Mouse (Mus musculus) MN1 (cell line): ENCODE results near the gene Map3k13.
"Not testable (repeated sequence)": the region's sequence is repeated elsewhere in the genome, so short reads cannot be mapped to it uniquely, and the experiment has no call there.

Experiments
- DNase-seq: peaks from one replicate; pipeline ENCODE4 v3.0.0-alpha.2; 2016; ENCODE audit warnings: low spot score

The Map3k13 gene

DNA sequence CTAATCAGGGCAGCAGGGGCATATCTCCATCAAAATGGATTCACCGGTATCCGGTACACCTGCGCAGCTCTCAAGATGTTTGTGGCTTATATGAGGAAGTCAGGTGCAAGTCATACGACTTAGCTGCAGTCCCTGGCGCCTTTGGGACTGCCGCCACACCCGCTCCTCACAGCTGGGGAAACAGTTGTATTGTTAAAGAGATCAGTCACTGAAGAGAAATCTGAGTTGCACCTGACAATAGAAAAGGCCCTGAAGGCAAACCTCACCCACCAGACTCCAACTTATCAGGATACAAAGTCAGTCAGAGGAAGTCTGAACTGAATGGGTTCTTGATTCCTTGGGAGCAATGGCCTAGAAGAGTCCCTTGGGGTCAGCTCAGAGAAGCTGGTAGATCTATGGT lies 13.6 kb downstream of the Map3k13 start:
- not testable (repeated sequence) for DNase-seq

DNA sequence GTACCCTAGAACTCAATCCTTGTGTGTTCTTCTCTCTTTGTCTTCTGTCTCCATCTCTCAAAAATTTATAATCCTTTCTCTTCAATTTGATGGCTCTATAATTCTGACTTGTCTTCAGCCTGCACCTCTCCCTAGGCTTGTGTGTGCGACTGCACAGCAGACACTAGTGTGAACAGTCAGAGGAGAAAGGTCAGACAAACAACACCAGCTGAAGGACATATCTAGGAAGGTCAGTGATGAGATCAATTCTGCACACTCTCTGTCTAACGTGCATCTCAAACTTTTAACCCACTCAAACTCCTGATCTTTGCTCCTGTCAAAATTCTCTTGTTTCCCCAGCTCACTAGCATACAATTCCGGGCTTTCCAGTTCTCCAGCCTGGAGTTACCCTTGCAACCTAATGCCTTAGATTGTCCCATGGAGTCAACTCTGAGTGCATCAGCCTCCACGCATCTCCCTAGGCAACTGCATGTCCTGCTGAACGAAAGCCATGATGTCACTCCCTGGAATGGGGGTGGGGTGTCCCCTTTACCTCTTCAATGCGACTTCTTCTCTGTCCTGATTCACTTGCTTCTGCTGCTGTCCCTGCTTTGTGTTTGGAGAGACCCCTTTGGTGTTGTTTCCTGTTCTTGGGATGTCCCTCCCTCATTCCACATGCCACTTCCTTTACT lies 19.2 kb downstream of the Map3k13 start:
- DNase-seq: no peak

DNA sequence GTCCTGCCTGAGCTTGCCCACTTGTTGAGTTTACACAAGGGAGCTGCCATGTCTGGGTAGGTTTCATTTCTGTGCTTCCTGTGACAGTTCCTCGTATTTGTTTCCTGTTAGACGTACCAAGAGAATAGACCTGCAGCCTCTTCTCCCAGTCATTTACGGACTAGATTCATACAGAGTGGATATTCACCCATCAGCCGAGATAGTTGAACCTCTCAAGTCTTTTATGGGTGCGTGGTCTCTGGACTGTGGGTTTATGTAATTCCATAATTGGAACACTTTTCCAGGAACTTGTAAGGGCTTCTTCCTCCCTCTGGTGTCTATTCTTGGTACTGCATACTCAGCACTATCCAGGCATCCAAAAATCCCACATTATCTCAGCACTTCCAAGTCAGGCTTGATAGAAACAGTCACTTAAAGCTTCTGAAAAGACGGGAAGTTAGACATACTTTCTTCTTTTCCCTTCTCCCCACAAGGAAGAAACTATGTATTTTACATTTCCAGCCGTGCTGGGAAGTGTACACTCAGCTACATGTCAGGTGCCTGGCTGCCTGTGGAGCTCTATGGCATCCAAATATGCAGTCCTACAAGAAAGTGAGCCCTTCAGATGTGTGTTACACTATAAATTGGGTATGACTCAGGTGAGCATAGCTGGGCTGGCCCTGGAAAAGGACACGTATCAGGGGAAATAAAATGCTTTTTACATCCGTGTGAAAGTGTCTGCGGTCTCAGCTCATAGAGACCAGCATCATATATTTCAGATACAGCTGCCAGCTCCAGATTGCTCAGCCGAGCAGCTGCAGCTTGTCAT lies 20.9 kb downstream of the Map3k13 start:
- DNase-seq: peak; percentile 52

DNA sequence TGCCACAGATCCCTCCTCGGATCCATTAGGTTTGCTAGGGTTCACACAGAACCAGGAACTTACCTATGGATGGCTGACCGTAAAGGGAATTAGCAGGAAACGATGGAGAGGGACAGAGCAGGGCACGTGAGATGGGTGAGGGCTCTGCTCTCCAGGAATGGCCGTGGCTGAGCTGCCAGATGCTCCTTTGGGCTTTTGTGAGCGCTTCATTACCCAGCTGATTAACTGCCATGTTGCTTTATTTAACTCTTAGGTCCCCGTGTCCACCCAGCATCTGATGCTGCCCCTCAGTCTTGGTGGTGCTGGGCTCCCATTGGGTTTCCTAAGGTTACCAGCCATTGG lies 21.5 kb downstream of the Map3k13 start:
- no peak for DNase-seq

DNA sequence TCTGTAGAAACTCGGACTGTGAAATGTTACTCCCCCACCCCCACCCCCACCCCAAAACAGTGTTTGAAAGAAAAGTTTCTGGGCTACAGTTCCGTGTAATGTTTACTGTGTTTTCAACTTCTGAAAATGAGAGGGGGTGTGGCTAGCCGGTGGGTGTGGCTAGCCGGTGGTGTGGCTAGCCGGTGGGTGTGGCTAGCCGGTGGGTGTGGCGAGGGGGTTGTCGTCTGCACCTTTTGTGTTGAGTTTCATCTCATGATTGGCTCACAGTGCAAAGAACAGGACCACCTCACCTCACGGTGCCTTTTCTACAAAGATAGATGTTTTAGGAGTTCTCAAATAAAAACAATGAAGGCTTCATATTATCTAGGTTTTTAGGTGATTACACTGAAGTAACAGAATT lies 24.0 kb downstream of the Map3k13 start:
- no peak for DNase-seq

DNA sequence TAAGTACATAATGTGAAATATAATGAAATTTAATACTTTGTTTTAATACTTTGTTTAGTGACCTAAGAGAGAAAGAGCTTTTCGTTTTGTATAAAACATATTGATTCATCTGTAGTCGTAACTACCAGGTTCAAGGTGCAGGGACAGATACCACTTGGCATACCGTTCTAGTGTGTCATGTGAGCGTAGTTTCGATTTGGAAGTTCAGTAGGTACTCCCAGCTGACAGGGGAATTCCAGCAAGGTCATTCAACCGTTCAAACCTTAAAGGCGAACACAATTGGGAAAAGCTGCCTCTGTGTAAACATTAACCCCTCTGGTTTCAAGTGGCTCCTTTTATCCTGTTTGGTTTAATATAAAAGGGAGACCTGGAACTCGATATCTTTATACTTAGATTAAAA lies 24.5 kb downstream of the Map3k13 start:
- DNase-seq: no peak

DNA sequence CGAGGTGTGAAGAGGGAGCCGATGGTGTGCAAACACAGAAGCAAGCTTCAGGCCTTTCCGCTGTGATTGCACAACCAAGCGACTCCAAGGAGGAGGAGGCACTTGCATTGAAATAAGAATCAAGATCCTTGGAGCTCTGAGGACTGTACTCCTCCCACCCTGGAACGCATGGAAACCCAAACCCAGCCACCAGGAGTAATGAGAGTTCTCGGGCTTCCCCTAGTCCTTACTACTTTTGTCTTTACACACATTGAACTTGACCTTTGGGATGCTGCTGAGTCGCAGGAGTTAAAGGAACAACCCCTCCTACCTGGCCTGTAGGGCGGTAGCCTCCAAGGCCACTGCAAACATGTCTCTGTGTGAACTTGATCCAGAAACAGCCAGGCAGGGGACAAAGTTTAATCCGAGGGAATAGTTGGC lies 31.5 kb downstream of the Map3k13 start:
- DNase-seq: no peak

DNA sequence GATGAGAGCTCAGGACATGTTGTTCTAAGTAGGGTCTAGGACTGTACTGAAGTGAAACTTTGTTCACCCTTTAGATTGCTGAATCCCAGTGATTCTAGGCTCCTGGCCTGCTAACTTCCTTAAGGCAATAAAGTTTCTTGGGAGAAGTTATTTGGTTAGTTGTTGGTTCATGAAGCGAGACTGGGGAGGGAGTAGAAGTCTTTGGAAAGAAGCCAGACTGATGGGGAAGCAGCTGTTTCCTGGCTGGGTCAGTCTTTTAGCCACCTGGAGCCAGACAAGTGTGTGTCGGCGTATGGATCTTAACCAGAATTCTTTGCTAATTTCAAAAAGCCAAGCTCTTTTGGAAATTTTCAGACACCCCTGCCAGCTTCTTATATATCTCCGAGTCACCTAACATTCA lies 33.0 kb downstream of the Map3k13 start:
- DNase-seq: no peak

DNA sequence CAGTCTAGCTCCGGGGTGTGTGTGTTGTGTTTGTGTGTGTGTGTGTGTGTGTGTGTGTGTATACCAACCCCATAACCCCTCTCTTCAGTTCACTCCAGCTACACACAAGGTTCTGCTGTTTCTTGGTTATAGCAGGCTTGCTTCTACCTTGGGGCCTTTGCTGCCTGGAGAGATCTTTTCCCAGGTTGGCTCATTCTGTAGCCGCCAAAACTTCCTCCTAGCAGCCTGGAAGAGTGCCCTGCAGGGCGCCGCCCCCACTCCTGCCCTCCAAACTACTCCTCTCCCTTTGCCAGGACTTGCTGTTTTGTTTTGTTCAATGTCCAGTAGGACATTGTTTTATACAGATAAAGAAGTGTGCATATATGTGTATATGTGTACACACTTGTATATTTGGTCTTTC lies 33.4 kb downstream of the Map3k13 start:
- no peak for DNase-seq

DNA sequence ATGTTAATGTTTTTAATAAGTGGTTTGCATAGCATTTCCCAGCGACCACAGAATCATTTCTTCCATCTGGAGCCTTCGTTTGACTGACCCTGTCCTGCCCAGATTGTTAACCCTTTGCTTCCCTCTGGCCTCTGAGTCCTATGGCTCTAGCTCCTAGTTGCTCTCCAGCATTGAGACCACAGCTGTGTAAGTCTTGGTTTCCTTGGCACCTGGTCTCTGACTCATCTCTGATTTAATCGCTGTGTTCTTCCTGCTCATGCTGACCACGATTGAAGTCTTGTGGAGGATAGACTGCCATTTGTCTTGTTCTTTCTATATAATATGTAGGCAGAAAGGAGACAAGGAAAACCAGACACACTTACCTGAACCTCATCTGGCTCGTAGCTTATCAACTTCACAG lies 35.6 kb downstream of the Map3k13 start:
- peak; percentile 44 for DNase-seq

DNA sequence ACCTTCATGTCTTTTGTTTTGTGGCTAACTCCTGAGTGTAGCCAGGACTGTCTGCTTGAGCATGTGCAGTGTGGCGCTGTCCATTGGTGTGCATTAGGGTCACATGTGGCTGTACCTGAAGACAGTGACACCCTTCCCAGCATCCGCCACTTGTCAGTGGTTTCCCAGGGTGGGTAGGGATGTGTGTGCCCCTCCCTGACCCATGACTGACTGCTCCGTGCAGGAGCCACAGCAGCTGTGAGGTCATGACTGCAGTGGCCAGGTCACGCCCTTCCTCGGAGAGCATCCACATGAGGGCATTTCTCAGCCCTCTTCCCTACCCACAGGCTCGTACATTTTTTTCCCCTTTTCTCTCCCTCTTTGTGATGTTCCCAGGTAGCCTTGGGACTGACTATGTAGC lies 36.6 kb downstream of the Map3k13 start:
- DNase-seq: no peak

DNA sequence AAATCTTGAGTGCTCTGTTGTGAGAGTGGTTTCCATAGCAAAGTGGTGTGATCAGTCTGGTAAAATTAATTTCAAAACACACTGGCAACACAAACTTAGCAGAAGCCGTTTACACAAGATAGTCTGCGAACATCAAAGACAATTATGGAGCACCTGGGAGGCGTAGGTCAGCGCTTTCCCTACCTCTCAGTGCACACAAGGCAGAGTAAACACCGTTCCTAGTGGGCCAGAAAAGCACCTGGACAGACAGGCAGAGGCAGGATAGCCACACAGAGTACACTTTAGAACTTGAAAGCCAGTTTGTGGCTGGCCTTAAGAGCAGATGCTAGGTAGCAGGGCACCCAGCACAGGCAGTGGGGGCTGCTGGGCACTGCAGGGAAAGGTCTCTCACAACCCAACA lies 37.6 kb downstream of the Map3k13 start:
- DNase-seq: no peak

DNA sequence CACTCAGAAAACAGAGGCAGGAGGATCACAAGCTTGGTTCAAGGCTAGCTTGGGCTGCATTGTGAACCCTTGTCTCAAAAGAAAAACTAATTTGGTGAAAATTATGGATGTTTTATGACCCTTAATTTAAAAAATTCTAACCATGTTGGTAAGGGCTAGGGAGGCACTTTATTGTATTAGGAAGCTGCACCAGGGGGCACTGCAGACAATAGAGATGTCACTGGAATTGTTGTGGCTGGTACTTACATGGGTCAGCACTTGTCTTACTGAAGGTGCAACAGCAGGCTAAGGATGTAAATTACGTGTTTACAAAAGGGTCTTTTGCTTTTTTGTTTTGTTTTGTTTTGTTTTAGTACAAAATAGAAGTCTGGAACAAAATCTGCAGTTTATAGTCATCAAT lies 39.3 kb downstream of the Map3k13 start:
- DNase-seq: no peak

DNA sequence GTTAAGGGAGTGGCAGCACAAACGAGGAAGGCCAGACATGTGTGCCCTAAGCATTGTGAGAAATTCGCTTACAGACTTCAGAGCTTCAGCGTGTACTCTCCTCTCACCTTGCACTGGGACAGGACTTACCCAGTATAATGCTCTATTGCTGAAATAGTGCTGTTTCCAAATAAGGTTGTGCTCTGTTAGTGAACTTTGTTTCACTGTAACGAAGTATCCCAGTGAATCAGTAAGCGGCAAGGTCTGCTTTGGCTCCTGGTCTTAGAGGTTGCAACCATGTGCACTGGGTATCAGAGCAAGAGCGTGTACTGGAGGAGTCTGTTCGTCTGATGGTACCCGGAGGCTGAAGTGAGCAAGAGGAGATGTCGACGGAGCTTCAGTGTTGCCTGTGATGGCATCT lies 39.8 kb downstream of the Map3k13 start:
- DNase-seq: no peak

DNA sequence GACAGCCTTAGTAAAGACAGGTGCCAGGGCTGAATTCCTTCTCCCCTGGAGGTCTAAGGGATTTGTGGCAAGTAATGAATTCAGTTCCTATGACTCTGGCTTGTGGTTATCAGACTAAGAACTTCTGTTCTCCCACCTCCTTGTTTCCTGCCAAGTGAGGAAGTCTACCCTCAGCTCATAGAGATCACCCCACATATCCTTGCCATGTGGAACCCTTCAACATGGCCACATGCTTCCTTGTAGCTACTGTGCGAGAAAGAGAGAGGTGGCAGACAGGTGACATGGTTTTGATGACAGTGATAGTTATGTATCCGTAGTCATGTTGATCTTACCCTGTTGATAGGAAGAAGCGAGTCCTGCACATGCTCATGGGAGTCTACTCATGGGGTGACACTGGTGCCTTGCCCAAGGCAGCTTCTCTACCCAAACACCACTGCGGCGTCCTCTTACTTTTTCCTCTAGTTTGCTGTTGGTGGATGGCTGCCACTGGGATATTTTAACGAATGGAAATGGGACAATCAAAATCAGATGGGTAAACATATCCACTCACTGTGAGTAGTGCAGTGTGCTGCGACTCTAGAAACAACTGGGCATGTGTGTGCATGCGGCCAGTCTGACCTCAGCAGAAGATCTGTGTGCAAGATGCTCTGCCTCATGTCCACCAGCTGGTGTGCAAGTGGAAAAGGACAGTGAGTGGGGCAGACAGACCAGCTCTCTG lies 40.9 kb downstream of the Map3k13 start:
- no peak for DNase-seq

DNA sequence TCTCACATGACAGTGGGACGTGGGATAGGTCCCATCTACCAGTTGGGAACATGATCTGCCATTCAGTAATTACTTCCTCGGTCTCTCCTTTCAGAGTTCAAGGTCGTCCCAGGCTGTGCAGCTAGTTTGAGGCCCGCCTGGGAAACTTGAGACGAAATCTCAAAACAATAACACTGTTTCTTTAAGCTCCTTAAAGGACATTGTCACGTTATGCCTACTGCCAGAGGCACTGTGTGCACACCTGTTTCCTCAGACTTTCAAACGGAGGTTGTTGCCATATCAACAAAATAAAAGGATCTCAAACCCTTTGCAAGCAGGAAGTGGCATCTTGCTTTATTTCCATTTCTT lies 41.4 kb downstream of the Map3k13 start:
- no peak for DNase-seq

DNA sequence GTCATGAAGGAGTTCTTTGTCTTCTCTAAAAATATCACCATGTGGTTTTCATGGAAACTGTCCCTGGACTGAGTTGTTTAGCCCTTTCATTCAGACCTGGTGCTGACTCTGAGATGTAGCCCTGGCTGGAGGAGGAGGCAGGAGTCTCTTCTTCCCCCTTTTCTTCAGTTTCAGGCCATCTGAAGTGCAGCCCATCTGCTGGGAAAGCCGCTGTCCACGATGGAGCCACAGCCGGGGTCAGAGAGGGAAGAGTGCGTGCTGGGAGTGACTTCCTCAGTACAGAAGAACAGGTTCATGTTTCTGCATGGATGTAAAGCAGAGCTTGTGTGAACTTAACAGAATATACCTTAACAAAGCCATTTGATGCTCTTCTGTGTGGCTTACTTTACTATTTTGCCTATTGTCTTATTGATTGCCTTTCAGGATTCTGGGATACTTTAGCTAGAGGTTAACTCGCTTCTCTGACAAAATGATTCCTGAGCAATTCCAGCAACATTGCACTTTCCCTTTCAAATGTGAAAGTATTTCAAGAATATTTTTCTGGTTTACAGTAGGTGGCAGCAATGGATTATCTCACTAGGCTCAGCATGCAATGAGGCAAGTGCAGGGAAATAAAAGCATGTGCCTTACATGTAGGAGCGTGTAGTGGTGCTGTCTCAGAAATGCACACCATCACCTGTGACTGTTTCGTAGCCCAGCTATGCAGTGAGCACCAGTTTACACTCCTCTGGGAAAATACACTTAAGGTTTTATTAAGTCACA lies 42.3 kb downstream of the Map3k13 start:
- DNase-seq: peak; percentile 65

DNA sequence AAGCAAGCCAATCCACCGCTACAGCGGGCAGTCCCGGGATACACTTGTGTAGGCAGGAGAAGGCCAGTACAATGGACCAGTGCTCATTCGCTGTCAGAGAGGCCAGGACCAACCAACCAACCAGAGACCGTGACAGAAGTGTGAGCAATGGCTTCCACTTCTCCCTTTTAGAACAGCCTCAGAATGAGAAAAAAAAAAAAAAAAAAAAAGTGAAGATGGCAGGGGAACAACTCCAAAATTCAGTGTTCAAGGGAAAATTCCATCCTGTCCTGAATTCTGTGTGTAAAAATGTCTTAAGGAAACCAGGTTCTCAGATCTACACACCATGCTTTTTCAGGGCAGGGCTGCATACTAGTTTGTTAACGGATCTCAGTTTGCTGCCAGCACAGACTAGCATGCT lies 43.5 kb downstream of the Map3k13 start:
- no peak for DNase-seq

DNA sequence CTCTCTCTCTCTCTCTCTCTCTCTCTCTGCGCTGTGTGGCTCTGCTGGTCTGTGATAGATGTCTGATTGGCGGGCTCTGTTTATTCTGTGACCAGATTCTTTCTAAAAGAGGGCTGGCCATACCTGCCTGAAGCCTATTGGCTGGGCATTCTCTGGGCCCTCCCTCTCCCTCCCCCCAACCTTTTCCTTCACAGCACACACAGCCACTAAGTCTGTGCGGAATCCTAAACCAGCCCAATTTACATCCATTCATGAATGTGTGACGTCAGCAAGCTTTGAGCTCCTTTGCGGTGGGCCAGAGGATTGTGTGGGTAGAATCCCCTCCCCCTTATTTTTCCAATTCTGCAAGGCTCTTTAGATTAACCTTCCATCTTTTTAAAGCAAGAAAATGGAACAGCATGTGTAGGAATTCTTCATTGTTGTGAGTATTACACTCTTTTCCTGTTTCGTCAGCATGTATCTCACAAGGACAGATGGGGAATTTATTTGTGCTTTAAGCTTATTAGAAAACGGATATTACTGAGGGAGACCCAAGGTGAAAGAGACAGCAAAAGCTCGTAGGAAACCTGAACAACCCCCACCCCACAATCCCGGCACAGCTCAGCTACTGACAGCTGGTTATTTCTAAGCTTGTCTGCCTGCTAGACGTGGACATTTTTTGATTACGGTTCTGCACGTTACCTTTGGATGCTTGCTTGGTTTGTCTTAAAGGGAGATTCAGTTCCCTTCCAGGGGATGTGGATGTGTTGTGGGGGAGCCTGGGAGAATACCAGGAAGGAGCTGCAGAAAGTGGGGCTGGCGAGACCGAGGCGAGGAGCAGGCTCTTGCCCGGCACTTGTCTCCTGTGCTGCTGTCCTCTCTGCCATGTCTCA lies 51.9 kb downstream of the Map3k13 start:
- peak; percentile 84 for DNase-seq

DNA sequence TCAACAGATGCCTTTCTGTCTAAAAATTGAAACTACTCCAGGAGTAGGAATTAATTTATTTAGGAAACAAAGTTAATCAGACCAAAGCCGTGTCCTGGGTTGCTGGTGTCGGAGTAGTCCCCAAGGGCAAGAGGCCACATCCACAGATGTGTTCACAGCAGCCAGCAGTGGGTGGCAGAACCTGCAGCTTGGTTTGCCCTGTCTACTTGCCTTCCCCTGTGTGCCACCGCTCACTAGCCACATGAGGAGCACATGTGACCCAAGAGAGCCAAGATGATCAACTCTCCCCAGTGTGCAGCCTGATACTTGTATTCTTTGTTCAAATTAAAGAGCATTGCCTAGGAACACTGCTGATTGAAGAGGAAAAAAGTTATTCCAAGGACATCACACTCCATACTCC lies 54.3 kb downstream of the Map3k13 start:
- DNase-seq: no peak

DNA sequence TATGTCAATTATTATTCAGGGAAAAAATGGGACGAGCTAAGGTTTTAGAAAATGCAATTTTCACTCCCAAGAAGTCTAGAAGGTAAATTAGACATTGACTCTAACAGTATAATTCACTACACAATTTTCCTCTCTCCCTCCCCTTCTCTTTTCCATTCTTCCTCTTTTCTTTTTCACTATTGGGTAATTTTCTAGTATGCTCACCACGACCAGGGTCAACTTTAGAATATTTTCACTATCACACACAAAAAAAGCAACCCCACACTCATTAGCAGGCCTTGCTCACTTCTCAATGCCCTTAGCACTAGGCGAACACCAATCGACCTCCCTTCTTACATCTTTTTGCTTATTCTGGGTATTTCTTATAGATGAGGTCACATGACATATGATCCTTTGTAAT lies 54.7 kb downstream of the Map3k13 start:
- DNase-seq: no peak

DNA sequence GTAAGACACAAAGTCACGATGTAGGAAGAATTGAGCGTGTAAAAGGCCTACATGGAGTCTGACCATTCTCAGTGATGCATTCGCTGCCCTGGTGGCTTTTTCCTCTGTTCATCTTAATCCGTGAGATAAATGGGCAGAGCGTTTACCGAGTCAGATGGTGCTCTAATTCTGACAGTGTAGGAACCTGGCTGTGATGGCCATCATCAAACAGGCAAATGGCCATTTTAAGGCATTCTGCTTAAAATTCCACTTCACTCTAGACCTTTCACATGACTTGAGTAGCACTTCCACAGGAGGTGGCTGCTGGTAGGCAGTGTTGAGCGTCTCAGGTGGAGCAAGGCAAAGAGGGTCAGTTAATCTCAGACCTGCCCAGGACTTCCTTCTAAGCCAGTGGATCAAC lies 58.2 kb downstream of the Map3k13 start:
- DNase-seq: no peak
